Mouse (Mus musculus) adrenal gland, postnatal 4 days (tissue): Measurements from ENCODE around the gene St8sia1. TPM values are rescaled to one million over a fixed set of nuclear protein-coding genes. Genes with fewer than 3 reads are reported as not detected.
A peak's percentile ranks its signal among the peaks of the same experiment; 100 is the strongest.
"Not testable (repeated sequence)": the region's sequence is repeated elsewhere in the genome, so short reads cannot be mapped to it uniquely, and the experiment has no call there.

Experiments
- DNase-seq, 2 experiments: peaks; one replicate each; pipeline ENCODE4 v3.0.0; 2021 to 2022; ENCODE audit warnings: low spot score in 2 of 2, mixed read lengths in 2 of 2
- long read RNA-seq, 2 experiments: library from polyadenylated mRNA; stranded (forward); transcript quantifications; one replicate each; pipeline ENCODE4 v2.0.0; 2021
- total RNA-seq, 2 experiments: library from RNA; stranded (reverse); gene quantifications; 2 replicates each; pipeline ENCODE4 v1.2.3; 2021

The St8sia1 gene
- total RNA-seq: 1 to 10 TPM; 4.3 to 5.3 TPM
- long read RNA-seq, experiment 1: 0 reads
- long read RNA-seq, experiment 2, full-length matches to known transcripts: 1 of 1 reads
- long read RNA-seq, experiment 2, partial matches to known transcripts: 0 of 1 reads
- long read RNA-seq, experiment 2, other reads (novel, unspliced or antisense): 0 of 1 reads

GRCm38 (mm10) chr6:142964076-142964530 lies at the start of gene St8sia1:
St8sia1 (minus strand) TSS chr6:142964452.
- DNase-seq: no peak

GRCm38 (mm10) chr6:143012513-143013215 lies 48.4 kb upstream of the St8sia1 start:
- DNase-seq: no peak

GRCm38 (mm10) chr6:143008865-143009264 lies 44.6 kb upstream of the St8sia1 start:
- DNase-seq: no peak

- not testable (repeated sequence) for DNase-seq
These were observed 41.0 kb upstream of the St8sia1 start for GRCm38 (mm10) chr6:143005209-143005608.

GRCm38 (mm10) chr6:143004801-143005200 lies 40.5 kb upstream of the St8sia1 start:
- no peak for DNase-seq

- no peak for DNase-seq
These were observed 34.2 kb upstream of the St8sia1 start for GRCm38 (mm10) chr6:142998221-142998999.

GRCm38 (mm10) chr6:142996887-142997286 lies 32.6 kb upstream of the St8sia1 start:
- no peak for DNase-seq

- no peak for DNase-seq
These were observed 31.3 kb upstream of the St8sia1 start for GRCm38 (mm10) chr6:142995567-142995966.

GRCm38 (mm10) chr6:142994821-142995220 lies 30.6 kb upstream of the St8sia1 start:
- no peak for DNase-seq

GRCm38 (mm10) chr6:142993705-142994698 lies 29.8 kb upstream of the St8sia1 start:
- no peak for DNase-seq

- DNase-seq: no peak
These were observed 28.7 kb upstream of the St8sia1 start for GRCm38 (mm10) chr6:142992971-142993370.

GRCm38 (mm10) chr6:142992099-142992498 lies 27.8 kb upstream of the St8sia1 start:
- DNase-seq: no peak

GRCm38 (mm10) chr6:142991391-142992059 lies 27.3 kb upstream of the St8sia1 start:
- no peak for DNase-seq

GRCm38 (mm10) chr6:142990516-142990915 lies 26.3 kb upstream of the St8sia1 start:
- DNase-seq: no peak

GRCm38 (mm10) chr6:142989495-142989894 lies 25.2 kb upstream of the St8sia1 start:
- DNase-seq: no peak

GRCm38 (mm10) chr6:142988753-142989152 lies 24.5 kb upstream of the St8sia1 start:
- peak; percentile 41 to 57 for DNase-seq

- no peak for DNase-seq
These were observed 24.0 kb upstream of the St8sia1 start for GRCm38 (mm10) chr6:142988231-142988630.

GRCm38 (mm10) chr6:142987616-142988015 lies 23.4 kb upstream of the St8sia1 start:
- no peak for DNase-seq

- DNase-seq: not testable (repeated sequence)
These were observed 22.5 kb upstream of the St8sia1 start for GRCm38 (mm10) chr6:142986706-142987105.

GRCm38 (mm10) chr6:142985561-142986238 lies 21.4 kb upstream of the St8sia1 start:
- DNase-seq: not testable (repeated sequence)
